Mouse (Mus musculus): ENCODE data around the gene Tbxa2r. TPM values are rescaled to one million over a fixed set of nuclear protein-coding genes. Genes with fewer than 3 reads are reported as not detected.

The Tbxa2r gene
- polyA plus RNA-seq, 1 experiment from 2014 or later: 2.4 TPM

DNA sequence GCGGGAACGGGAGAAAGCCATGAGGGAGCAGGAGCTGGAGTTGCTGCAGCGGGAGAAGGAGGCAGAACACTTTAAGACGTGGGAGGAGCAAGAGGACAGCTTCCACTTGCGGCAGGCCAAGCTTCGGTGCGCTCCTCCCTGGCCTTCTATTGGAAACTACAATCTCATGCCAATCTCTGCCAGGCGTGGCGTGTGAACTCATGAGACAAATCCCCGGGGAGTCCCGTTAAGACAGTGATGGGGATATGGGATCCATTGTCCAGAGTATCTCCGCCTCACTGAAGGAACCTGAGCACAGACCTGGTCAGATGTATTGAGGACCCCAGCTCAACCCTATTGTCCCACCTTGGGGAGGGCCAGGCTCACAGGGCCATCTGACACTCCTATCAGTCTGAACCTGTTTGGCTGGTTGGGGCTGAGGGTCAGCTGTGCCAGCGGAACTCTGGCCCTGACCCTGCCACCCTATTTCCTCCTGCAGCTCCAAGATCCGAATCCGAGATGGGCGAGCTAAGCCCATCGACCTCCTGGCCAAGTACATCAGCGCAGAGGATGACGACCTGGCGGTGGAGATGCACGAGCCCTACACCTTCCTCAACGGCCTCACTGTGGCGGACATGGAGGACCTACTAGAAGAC is 5.3 kb upstream of the Tbxa2r start:
- Histone ChIP-seq H3K27me3 (ENCODE audit: control insufficient read depth, insufficient read depth, low read length) (no peaks in the 10 kb centered on the region), H3K4me1 (ENCODE audit: control insufficient read depth, insufficient read depth, low read length) (peaks cover 18% of the 10 kb centered on the region), H3K4me3 (ENCODE audit: low read depth, low read length) (no peak overlapping the region), H3K4me2 (no peak overlapping the region), H3K27ac (ENCODE audit: low read depth, low read length) (no peak overlapping the region), H3K9ac (ENCODE audit: low read length) (no peak overlapping the region), H3K36me3 (ENCODE audit: control insufficient read depth, insufficient read depth, low read length) (peaks cover 42% of the 10 kb centered on the region), H3K9me3 (ENCODE audit: control insufficient read depth, low read length) (no peaks in the 10 kb centered on the region)
- ATAC-seq (ENCODE audit: low FRiP score) (no peak), DNase-seq (ENCODE audit: low spot score, missing footprints) (no peak)
- whole genome bisulfite sequencing: 95% methylated on average over 23 of the region's 23 CpGs

DNA sequence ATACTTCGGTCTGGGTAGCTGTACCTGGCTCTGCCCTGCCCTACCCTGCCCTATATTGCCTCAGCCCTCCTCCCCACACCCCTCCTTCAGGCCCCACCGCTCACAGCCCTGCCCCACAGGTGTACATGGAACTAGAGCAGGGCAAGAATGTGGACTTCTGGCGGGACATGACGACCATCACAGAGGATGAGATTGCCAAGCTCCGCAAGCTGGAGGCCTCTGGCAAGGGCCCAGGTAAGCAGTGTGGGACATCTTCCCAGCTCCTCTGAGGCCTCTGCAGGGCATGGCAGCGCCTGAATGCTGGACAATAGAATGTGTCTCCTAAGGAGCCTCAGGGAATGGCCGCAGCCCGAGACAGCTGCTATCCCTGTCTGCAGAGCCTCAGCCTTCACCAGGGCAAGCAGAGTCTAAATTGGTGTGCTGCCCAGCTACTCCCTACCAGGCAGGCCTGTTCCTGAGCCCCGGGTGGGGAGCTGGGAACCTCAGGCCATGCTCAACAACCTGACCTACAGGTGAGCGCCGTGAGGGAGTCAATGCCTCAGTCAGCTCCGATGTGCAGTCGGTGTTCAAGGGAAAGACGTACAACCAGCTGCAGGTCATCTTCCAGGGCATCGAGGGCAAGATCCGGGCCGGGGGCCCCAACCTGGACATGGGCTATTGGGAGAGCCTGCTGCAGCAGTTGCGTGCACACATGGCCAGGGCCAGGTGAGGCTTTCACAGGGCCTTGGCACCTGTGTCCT is 4.6 kb upstream of the Tbxa2r start:
- no peaks in the 10 kb centered on the region for H3K27me3 ChIP-seq (ENCODE audit: control insufficient read depth, insufficient read depth, low read length)
- no peak overlapping the region for H3K27ac ChIP-seq (ENCODE audit: low read depth, low read length)
- H3K9me3 ChIP-seq (ENCODE audit: control insufficient read depth, low read length): no peaks in the 10 kb centered on the region
- H3K4me1 ChIP-seq (ENCODE audit: control insufficient read depth, insufficient read depth, low read length): peaks cover 18% of the 10 kb centered on the region
- H3K9ac ChIP-seq (ENCODE audit: low read length): no peak overlapping the region
- DNase-seq (ENCODE audit: low spot score, missing footprints): no peak
- H3K4me2 ChIP-seq: no peak overlapping the region
- 96% methylated on average over 18 of the region's 18 CpGs for WGBS
- H3K36me3 ChIP-seq (ENCODE audit: control insufficient read depth, insufficient read depth, low read length): peaks cover 42% of the 10 kb centered on the region
- no peak for ATAC-seq (ENCODE audit: low FRiP score)
- no peak overlapping the region for H3K4me3 ChIP-seq (ENCODE audit: low read depth, low read length)

DNA sequence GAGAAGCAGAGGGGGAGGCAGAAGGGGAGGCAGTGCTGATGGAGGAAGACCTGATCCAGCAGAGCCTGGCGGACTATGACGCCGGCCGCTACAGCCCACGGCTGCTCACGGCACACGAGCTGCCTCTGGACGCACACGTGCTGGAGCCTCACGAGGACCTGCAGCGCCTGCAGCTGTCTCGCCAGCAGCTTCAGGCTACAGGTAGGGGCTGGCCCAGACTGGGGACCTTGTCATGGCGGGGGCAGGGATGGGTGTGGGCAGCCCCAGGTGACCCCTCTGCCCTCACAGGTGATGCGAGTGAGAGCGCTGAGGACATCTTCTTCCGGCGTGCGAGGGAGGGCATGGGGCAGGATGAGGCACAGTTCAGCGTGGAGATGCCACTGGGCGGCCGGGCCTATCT is 3.4 kb upstream of the Tbxa2r start:
- no peak for ATAC-seq (ENCODE audit: low FRiP score)
- WGBS: 94% methylated on average over 21 of the region's 21 CpGs
- Histone ChIP-seq H3K27ac (ENCODE audit: low read depth, low read length) (no peak overlapping the region), H3K4me3 (ENCODE audit: low read depth, low read length) (no peak overlapping the region), H3K27me3 (ENCODE audit: control insufficient read depth, insufficient read depth, low read length) (no peaks in the 10 kb centered on the region), H3K4me2 (no peak overlapping the region), H3K9ac (ENCODE audit: low read length) (no peak overlapping the region), H3K4me1 (ENCODE audit: control insufficient read depth, insufficient read depth, low read length) (peaks cover 8% of the 10 kb centered on the region), H3K36me3 (ENCODE audit: control insufficient read depth, insufficient read depth, low read length) (peaks cover 42% of the 10 kb centered on the region), H3K9me3 (ENCODE audit: control insufficient read depth, low read length) (no peaks in the 10 kb centered on the region)
- no peak for DNase-seq (ENCODE audit: low spot score, missing footprints)

DNA sequence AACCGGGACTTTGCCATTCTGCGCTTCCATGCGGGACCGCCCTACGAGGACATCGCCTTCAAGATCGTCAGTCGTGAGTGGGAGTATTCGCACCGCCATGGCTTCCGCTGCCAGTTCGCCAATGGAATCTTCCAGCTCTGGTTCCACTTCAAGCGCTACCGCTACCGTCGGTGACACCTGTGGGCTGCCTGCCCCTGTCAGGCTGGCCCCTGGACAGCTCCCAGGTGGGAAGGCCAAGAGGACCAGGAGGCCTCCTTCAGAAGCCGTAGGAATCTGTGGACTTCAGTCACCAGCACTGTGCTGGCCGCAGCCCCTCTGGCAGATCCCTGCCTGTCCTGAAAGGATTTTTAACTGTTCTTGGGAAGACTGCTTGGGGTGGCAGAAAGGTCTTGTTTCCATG is 2.8 kb upstream of the Tbxa2r start:
- WGBS: 96% methylated on average over 18 of the region's 18 CpGs
- Histone ChIP-seq H3K27ac (ENCODE audit: low read depth, low read length) (no peak overlapping the region), H3K27me3 (ENCODE audit: control insufficient read depth, insufficient read depth, low read length) (no peaks in the 10 kb centered on the region), H3K4me2 (no peak overlapping the region), H3K9ac (ENCODE audit: low read length) (no peak overlapping the region), H3K36me3 (ENCODE audit: control insufficient read depth, insufficient read depth, low read length) (peaks cover 42% of the 10 kb centered on the region), H3K4me1 (ENCODE audit: control insufficient read depth, insufficient read depth, low read length) (peaks cover 8% of the 10 kb centered on the region), H3K4me3 (ENCODE audit: low read depth, low read length) (no peak overlapping the region), H3K9me3 (ENCODE audit: control insufficient read depth, low read length) (no peaks in the 10 kb centered on the region)
- DNase-seq (ENCODE audit: low spot score, missing footprints) (no peak), ATAC-seq (ENCODE audit: low FRiP score) (no peak)

DNA sequence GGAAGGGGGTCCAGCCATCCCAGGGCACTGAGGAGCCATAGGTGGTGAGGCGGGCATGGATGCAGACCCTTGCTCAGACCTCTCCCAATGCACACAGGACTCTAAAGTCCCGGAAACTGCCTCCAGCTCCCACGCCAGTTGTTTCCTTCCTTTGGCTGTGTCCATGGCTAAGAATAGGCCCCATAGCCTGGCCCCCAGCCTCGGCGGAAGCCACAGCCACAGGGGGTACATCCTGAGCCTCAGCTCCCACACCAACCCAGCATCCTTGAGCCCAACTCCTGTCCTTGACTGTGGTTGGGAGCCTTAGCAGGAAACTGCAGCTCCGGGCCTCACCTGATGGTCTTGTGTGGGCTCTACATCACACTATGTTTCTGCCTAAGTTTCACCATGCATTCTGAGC is 1.7 kb upstream of the Tbxa2r start:
- Histone ChIP-seq H3K4me2 (no peak overlapping the region), H3K9ac (ENCODE audit: low read length) (no peak overlapping the region), H3K4me3 (ENCODE audit: low read depth, low read length) (no peak overlapping the region), H3K9me3 (ENCODE audit: control insufficient read depth, low read length) (no peaks in the 10 kb centered on the region), H3K27ac (ENCODE audit: low read depth, low read length) (no peak overlapping the region), H3K36me3 (ENCODE audit: control insufficient read depth, insufficient read depth, low read length) (peaks cover 42% of the 10 kb centered on the region), H3K27me3 (ENCODE audit: control insufficient read depth, insufficient read depth, low read length) (no peaks in the 10 kb centered on the region), H3K4me1 (ENCODE audit: control insufficient read depth, insufficient read depth, low read length) (peaks cover 4% of the 10 kb centered on the region)
- DNase-seq (ENCODE audit: low spot score, missing footprints): no peak
- WGBS: 84% methylated on average over 5 of the region's 6 CpGs
- ATAC-seq (ENCODE audit: low FRiP score): no peak

DNA sequence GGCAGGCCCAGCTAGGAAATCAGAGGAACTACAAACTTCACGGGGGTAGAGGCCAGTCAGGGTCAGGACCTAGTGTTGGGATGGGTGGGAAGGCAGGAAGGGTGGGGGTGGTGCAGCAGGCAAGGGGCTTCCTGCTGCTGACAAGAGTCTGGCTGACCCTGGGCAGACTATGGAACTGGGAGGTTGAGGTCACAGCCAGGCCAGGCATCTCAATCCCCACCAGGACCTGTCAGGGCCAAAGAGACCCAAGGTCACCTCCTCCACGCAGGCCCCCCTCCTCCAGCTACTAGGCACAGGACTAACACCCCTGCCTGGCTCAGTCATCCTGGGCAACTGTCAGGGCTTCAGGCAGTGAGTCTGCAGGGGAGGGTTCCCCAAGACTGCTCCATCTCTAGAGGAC is 572 bp upstream of the Tbxa2r start:
- 42% methylated on average over 2 of the region's 2 CpGs for WGBS
- no peak overlapping the region for H3K4me3 ChIP-seq (ENCODE audit: low read depth, low read length)
- 0 out of 2 replicates have a peak overlapping the region, but pooled peaks have one; percentile 7 for H3K9ac ChIP-seq (ENCODE audit: low read length)
- no peak overlapping the region for H3K4me2 ChIP-seq
- no peaks in the 10 kb centered on the region for H3K4me1 ChIP-seq (ENCODE audit: control insufficient read depth, insufficient read depth, low read length)
- ATAC-seq (ENCODE audit: low FRiP score) (no peak), DNase-seq (ENCODE audit: low spot score, missing footprints) (no peak)
- peaks cover 36% of the 10 kb centered on the region for H3K36me3 ChIP-seq (ENCODE audit: control insufficient read depth, insufficient read depth, low read length)
- no peak overlapping the region for H3K27ac ChIP-seq (ENCODE audit: low read depth, low read length)
- no peaks in the 10 kb centered on the region for H3K9me3 ChIP-seq (ENCODE audit: control insufficient read depth, low read length)
- H3K27me3 ChIP-seq (ENCODE audit: control insufficient read depth, insufficient read depth, low read length): peaks cover 9% of the 10 kb centered on the region

DNA sequence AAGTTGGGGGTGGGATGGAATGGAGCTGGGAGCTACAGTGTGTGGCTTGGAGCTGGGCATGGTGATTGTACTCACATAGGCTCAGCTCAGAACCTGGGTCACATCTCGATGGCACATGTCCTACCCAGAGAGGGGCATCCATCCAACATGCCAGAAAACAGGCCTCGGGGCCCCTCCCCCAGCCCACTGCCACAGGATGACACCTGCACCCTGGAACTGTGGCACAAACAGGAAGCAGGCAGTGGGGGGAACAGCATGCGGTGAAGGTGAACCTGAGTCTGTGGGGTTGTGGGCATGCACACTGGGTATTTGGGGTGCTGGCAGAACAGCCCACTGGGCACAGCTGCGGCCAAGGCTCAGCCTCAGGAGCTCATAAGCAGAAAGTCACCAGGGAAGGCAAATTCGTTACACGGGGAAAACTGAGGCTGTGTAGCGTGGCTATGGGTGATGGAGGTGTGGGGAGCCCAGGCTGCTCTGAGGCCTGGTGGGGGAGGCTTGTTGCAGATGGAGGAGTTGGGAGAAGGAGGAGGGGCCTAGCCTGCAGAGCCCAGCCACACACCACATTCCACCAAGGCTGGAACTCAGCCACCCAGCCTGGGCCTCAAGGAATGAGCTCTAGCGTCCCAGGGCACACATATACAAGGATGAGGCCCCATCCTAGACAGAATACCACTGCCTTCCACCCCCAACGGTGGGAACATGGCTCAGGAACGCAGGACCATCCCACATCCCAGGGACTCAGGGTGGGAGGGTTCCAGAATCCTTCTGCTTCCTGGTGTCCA is 854 bp downstream of the Tbxa2r start:
- no peaks in the 10 kb centered on the region for H3K4me1 ChIP-seq (ENCODE audit: control insufficient read depth, insufficient read depth, low read length)
- H3K4me2 ChIP-seq: no peak overlapping the region
- no peak overlapping the region for H3K9ac ChIP-seq (ENCODE audit: low read length)
- peaks cover 23% of the 10 kb centered on the region for H3K36me3 ChIP-seq (ENCODE audit: control insufficient read depth, insufficient read depth, low read length)
- WGBS: 72% methylated on average over 10 of the region's 10 CpGs
- DNase-seq (ENCODE audit: low spot score, missing footprints) (no peak), ATAC-seq (ENCODE audit: low FRiP score) (no peak)
- no peak overlapping the region for H3K27ac ChIP-seq (ENCODE audit: low read depth, low read length)
- peaks cover 9% of the 10 kb centered on the region for H3K27me3 ChIP-seq (ENCODE audit: control insufficient read depth, insufficient read depth, low read length)
- H3K9me3 ChIP-seq (ENCODE audit: control insufficient read depth, low read length): no peaks in the 10 kb centered on the region
- no peak overlapping the region for H3K4me3 ChIP-seq (ENCODE audit: low read depth, low read length)

DNA sequence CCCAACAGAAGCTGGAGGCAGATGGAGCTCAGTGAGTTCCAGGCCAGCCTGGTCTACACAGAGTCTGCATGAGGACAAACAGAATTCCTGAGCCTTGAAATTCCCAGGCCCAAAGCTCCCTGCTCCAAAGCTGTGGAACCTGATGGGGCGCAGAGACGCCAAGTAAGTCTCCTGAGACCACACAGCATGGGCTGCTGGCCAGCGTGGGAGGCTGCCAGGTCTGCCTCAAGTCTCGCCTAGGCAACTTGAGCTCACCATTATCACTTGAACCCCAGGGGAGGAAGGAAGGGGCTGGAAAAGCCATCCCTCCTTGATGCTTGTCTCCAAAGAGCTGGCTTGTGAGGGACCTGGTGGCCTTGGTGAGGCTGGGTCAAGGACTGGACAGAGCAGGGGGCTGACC is 1.5 kb downstream of the Tbxa2r start:
- Histone ChIP-seq H3K27ac (ENCODE audit: low read depth, low read length) (no peak overlapping the region), H3K9ac (ENCODE audit: low read length) (no peak overlapping the region), H3K4me2 (no peak overlapping the region), H3K27me3 (ENCODE audit: control insufficient read depth, insufficient read depth, low read length) (peaks cover 9% of the 10 kb centered on the region), H3K9me3 (ENCODE audit: control insufficient read depth, low read length) (no peaks in the 10 kb centered on the region), H3K4me3 (ENCODE audit: low read depth, low read length) (no peak overlapping the region), H3K4me1 (ENCODE audit: control insufficient read depth, insufficient read depth, low read length) (no peaks in the 10 kb centered on the region), H3K36me3 (ENCODE audit: control insufficient read depth, insufficient read depth, low read length) (peaks cover 17% of the 10 kb centered on the region)
- DNase-seq (ENCODE audit: low spot score, missing footprints) (no peak), ATAC-seq (ENCODE audit: low FRiP score) (no peak)
- 71% methylated on average over 4 of the region's 4 CpGs for WGBS

DNA sequence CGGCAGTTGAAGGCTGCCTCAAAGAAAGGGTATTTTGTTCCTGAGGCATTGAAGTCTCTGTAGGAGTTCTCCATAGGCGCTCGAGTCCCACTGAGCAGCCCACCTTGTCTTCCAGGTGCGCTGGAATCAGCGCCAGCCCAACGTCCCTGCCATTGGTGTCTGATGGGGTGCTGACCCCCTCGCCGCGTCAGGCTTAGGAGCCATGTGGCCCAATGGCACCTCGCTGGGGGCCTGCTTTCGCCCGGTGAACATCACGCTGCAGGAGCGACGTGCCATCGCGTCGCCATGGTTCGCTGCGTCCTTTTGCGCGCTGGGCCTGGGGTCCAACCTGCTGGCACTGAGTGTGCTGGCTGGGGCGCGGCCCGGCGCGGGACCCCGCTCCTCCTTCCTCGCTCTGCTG is 3.7 kb downstream of the Tbxa2r start:
- Histone ChIP-seq H3K4me3 (ENCODE audit: low read depth, low read length) (no peak overlapping the region), H3K27me3 (ENCODE audit: control insufficient read depth, insufficient read depth, low read length) (peaks cover 9% of the 10 kb centered on the region), H3K9ac (ENCODE audit: low read length) (no peak overlapping the region), H3K9me3 (ENCODE audit: control insufficient read depth, low read length) (no peaks in the 10 kb centered on the region), H3K4me1 (ENCODE audit: control insufficient read depth, insufficient read depth, low read length) (peaks cover 4% of the 10 kb centered on the region; the same call in 1 of the 2 replicates), H3K27ac (ENCODE audit: low read depth, low read length) (no peak overlapping the region), H3K4me2 (no peak overlapping the region; the same call in 1 of the 2 replicates), H3K36me3 (ENCODE audit: control insufficient read depth, insufficient read depth, low read length) (no peaks in the 10 kb centered on the region; the same call in 1 of the 2 replicates)
- ATAC-seq (ENCODE audit: low FRiP score) (no peak), DNase-seq (ENCODE audit: low spot score, missing footprints) (no peak)
- 9% methylated on average over 28 of the region's 29 CpGs for WGBS
